Comparison of ENCODE assay signal across 9 mouse cellular contexts in genomic region chr2:174326481-174326880, GRCm38 (mm10). TPM values are rescaled to one million over a fixed set of nuclear protein-coding genes. Genes with fewer than 3 reads are reported as not detected.
DNase-seq lines count a peak whose midpoint lies in the region; ATAC-seq and TF ChIP-seq lines count a peak whose summit lies in the region.
"Had no signal": no experiment of that assay in that cellular context is flagged by ENCODE, and none has a peak within 500 bp of the region (broad histone marks: within the 10 kb centered on the region; RNA-seq: fewer than 3 reads in every experiment).

No protein-coding gene starts in this region.

- H3K27me3 ChIP-seq in forebrain, embryonic 14.5 days (replicated peaks; ENCODE audit: control insufficient read depth, insufficient read depth, low read length), result no peaks in the 10 kb centered on the region
- no peaks in the 10 kb centered on the region for H3K27me3 ChIP-seq in liver, embryonic 15.5 days

- ATAC-seq in forebrain, embryonic 14.5 days, result no peak
- ATAC-seq in liver, embryonic 15.5 days (ENCODE audit: insufficient read depth), result no peak
- ATAC-seq in frontal cortex, adult (ENCODE audit: low TSS enrichment), result no peak

- peak overlapping the region; percentile 99 for H3K27ac ChIP-seq in gastrocnemius, adult 2 months
- no peak overlapping the region for H3K27ac ChIP-seq in forebrain, embryonic 14.5 days (ENCODE audit: low read depth, low read length)
- H3K27ac ChIP-seq in liver, embryonic 15.5 days (replicated peaks), result no peak overlapping the region

- TF ChIP-seq CTCF in gastrocnemius, adult 2 months (IDR thresholded peaks at IDR 0.05), result no peak

- peaks cover 7% of the 10 kb centered on the region for H3K4me1 ChIP-seq in forebrain, embryonic 14.5 days (ENCODE audit: control insufficient read depth, insufficient read depth, low read length)
- peaks cover 34% of the 10 kb centered on the region for H3K4me1 ChIP-seq in liver, embryonic 15.5 days (replicated peaks)

- intact Hi-C loops in gastrocnemius, adult 2 months (cut with DNase I), result loop anchor here (5.0 kb wide), 1 partner anchor 91 kb away; the partner anchor contains the start of gene Nelfcd
- intact Hi-C loops in gastrocnemius, postnatal 14 days (cut with DNase I; ENCODE audit: low total_unique reads), result loop anchor here (10.0 kb wide), 1 partner anchor 148 kb away; the partner anchor contains the start of gene Prelid3b

- peak overlapping the region; percentile 56; the same call in 1 of the 2 replicates for H3K9ac ChIP-seq in forebrain, embryonic 14.5 days (ENCODE audit: low read length)
- peak overlapping the region; percentile 37; the same call in 1 of the 2 replicates for H3K9ac ChIP-seq in liver, embryonic 15.5 days

- H3K4me3 ChIP-seq in gastrocnemius, adult 2 months, result peak overlapping the region; percentile 98
- H3K4me3 ChIP-seq in forebrain, embryonic 14.5 days (ENCODE audit: low read depth, low read length), result peak overlapping the region; percentile 98
- peak overlapping the region; percentile 97 for H3K4me3 ChIP-seq in liver, embryonic 15.5 days (replicated peaks)

- no peak for DNase-seq in gastrocnemius, adult 2 months
- DNase-seq in gastrocnemius, postnatal 14 days, result no peak
- DNase-seq in 416B (ENCODE audit: low read depth), result peak; percentile 37
- DNase-seq in forebrain, embryonic 14.5 days (ENCODE audit: low spot score), result no peak
- DNase-seq in embryo, embryonic 10.5 days (ENCODE audit: low spot score), result no peak
- DNase-seq in adrenal gland, postnatal 14 days, result no peak

- peak overlapping the region; percentile 74 for H3K4me2 ChIP-seq in forebrain, embryonic 14.5 days (ENCODE audit: low read length)
- peak overlapping the region; percentile 99 for H3K4me2 ChIP-seq in liver, embryonic 15.5 days

- H3K36me3 ChIP-seq in forebrain, embryonic 14.5 days (ENCODE audit: control insufficient read depth, insufficient read depth, low read length), result no peaks in the 10 kb centered on the region
- no peaks in the 10 kb centered on the region for H3K36me3 ChIP-seq in liver, embryonic 15.5 days (replicated peaks)

- 62% methylated on average over 8 of the region's 8 CpGs for WGBS in forebrain, embryonic 14.5 days
- WGBS in liver, embryonic 15.5 days (ENCODE audit: insufficient replicate concordance), result 51% methylated on average over 8 of the region's 8 CpGs

- H3K9me3 ChIP-seq in forebrain, embryonic 14.5 days (replicated peaks; ENCODE audit: control insufficient read depth, low read length), result no peaks in the 10 kb centered on the region
- H3K9me3 ChIP-seq in liver, embryonic 15.5 days (replicated peaks), result no peaks in the 10 kb centered on the region

RNA-seq across cellular contexts. Expression of gene Gm20721, which starts 20.0 kb away (rescaled TPM):
- total RNA-seq in gastrocnemius, adult 2 months (2021), result 1 to 10 TPM; 1.9 to 3.4 TPM
- 1 to 10 TPM; 3.1 to 3.2 TPM for total RNA-seq in gastrocnemius, postnatal 14 days (2021)
- polyA plus RNA-seq in forebrain, embryonic 14.5 days (2014; fragmentation: Nextera tagmentation; extraction: Ambion mirVana), result 5.9 and 6.3 TPM in 2 replicates
- 49.2 and 59.3 TPM in 2 replicates for polyA plus RNA-seq in liver, embryonic 15.5 days (2015; fragmentation: Nextera tagmentation; extraction: Ambion mirVana)
- 4.6 and 5.4 TPM in 2 replicates for total RNA-seq in adrenal gland, postnatal 14 days (2021)
- polyA plus RNA-seq: heart, adult 2 months had no signal

RNA-seq across cellular contexts. Expression of gene Gnas, which starts 42.4 kb away (rescaled TPM):
- total RNA-seq in gastrocnemius, adult 2 months (2021), result 1,000 to 10,000 TPM; 1,330 to 1,331 TPM
- 1,000 to 10,000 TPM; 1,660 to 1,705 TPM for total RNA-seq in gastrocnemius, postnatal 14 days (2021)
- 966 and 1,076 TPM in 2 replicates for polyA plus RNA-seq in forebrain, embryonic 14.5 days (2014; fragmentation: Nextera tagmentation; extraction: Ambion mirVana)
- polyA plus RNA-seq in liver, embryonic 15.5 days (2015; fragmentation: Nextera tagmentation; extraction: Ambion mirVana), result 323 and 336 TPM in 2 replicates
- total RNA-seq in adrenal gland, postnatal 14 days (2021), result 4,967 and 5,329 TPM in 2 replicates
